Mouse (Mus musculus) heart, postnatal 0 days (tissue): ENCODE results near the gene Tmem116. TPM values are rescaled to one million over a fixed set of nuclear protein-coding genes. Genes with fewer than 3 reads are reported as not detected.

ENCODE experiments used
- ATAC-seq: fragments of 200-750 bp; cut with Nextera tagmentation; 2 replicates; pipeline ENCODE4 v1.8.0; 2017; ENCODE audit warnings: low read depth, moderate number of reproducible peaks, moderate library complexity; ENCODE audit not compliant: insufficient read depth
- DNase-seq: peaks from one replicate; pipeline ENCODE4 v3.0.0-alpha.2; 2016; ENCODE audit warnings: low spot score
- H3K27ac ChIP-seq: fragments of 300-500 bp; sonication (generic); 2 replicates; pipeline ENCODE4 v1.5.1; 2014; ENCODE audit warnings: low read depth, mild to moderate bottlenecking
- H3K27me3 ChIP-seq: fragments of 300-500 bp; sonication (generic); 2 replicates; pipeline ENCODE4 v1.6.1; 2014; ENCODE audit warnings: low read length, mixed read lengths; ENCODE audit not compliant: control insufficient read depth, insufficient read depth
- H3K36me3 ChIP-seq: fragments of 300-500 bp; sonication (generic); replicated peaks from 2 replicates; pipeline ENCODE4 v1.6.1; 2014; ENCODE audit warnings: low read length, mixed read lengths; ENCODE audit not compliant: control insufficient read depth, insufficient read depth
- H3K4me1 ChIP-seq: fragments of 300-500 bp; sonication (generic); 2 replicates; pipeline ENCODE4 v1.6.1; 2014; ENCODE audit warnings: antibody characterized with exemption; ENCODE audit not compliant: control insufficient read depth, insufficient read depth
- H3K4me2 ChIP-seq: fragments of 300-500 bp; sonication (generic); 2 replicates; pipeline ENCODE4 v1.6.1; 2014; ENCODE audit warnings: low read depth, mild to moderate bottlenecking, low read length, moderate library complexity
- H3K4me3 ChIP-seq: fragments of 300-500 bp; sonication (generic); 2 replicates; pipeline ENCODE4 v1.5.1; 2014; ENCODE audit warnings: low read depth, low read length
- H3K9ac ChIP-seq: fragments of 300-500 bp; sonication (generic); replicated peaks from 2 replicates; pipeline ENCODE4 v1.6.1; 2014; ENCODE audit warnings: low read depth, low read length, mixed read lengths
- H3K9me3 ChIP-seq: fragments of 300-500 bp; sonication (generic); replicated peaks from 2 replicates; pipeline ENCODE4 v1.6.1; 2016; ENCODE audit warnings: low read length; ENCODE audit not compliant: control insufficient read depth
- CTCF ChIP-seq: IDR thresholded peaks from 2 replicates; pipeline ENCODE4 v1.5.1; 2016; ENCODE audit warnings: antibody characterized with exemption, control low read depth, low read depth
- EP300 ChIP-seq: IDR thresholded peaks from 2 replicates; pipeline ENCODE4 v1.6.1; 2016; ENCODE audit warnings: antibody characterized with exemption, low read depth
- WGBS: fragments of 180-500 bp; shearing (Covaris S2); extraction: QIAGEN DNeasy Blood & Tissue Kit; methylation state at CpG from one replicate; pipeline ENCODE4 v1.1.7; 2014; 5-methylcytosine and 5-hydroxymethylcytosine counted together
- polyA plus RNA-seq: library from polyadenylated mRNA; unstranded; fragments of >200 nt; fragmentation: Nextera tagmentation; extraction: Ambion mirVana; gene quantifications from 2 replicates; pipeline ENCODE4 v1.2.1, GENCODE M21; 2015
- total RNA-seq: library from RNA; depleted of rRNA; stranded (reverse); fragments of >200 nt; gene quantifications from 2 replicates; pipeline ENCODE4 v1.2.3, GENCODE M21; 2014; ENCODE audit warnings: low replicate concordance

Tmem116 gene
- total and polyA plus RNA-seq, 2 experiments from 2014 or later: 7.0 to 11.5 TPM

DNA sequence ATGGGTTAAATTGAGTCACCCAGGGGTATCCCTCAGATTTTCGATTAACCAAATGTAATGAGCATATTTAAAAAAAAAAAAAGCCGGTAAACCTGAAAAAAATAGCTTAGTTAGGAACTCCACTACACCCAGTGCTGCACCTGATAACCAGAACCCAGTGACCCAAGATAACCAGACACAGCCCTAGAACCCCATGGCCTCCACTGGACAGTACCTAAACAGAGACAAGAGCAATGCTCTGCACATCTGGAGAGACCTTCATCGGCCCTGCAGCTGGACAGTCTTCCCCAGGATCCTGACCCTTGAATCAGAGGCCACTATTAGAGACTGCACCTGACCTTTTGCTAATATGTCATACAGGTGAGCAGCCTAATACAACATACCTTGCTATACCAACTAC, 95.4 kb downstream of the Tmem116 start:
- Histone ChIP-seq H3K9ac (no peak overlapping the region), H3K36me3 (no peaks in the 10 kb centered on the region), H3K9me3 (no peaks in the 10 kb centered on the region), H3K4me3 (no peak overlapping the region), H3K4me1 (peaks cover 14% of the 10 kb centered on the region), H3K27ac (no peak overlapping the region), H3K4me2 (no peak overlapping the region), H3K27me3 (no peaks in the 10 kb centered on the region)
- no peak for TF ChIP-seq CTCF
- no peak for TF ChIP-seq EP300
- ATAC-seq: no peak
- WGBS: 93% methylated on average over 3 of the region's 3 CpGs
- DNase-seq: no peak

GRCm38 (mm10) chr5:121549196-121549595, 97.5 kb downstream of the Tmem116 start:
- no peak for ATAC-seq
- no peak for DNase-seq
- Histone ChIP-seq H3K4me2 (no peak overlapping the region), H3K27ac (no peak overlapping the region), H3K4me1 (peaks cover 10% of the 10 kb centered on the region), H3K27me3 (no peaks in the 10 kb centered on the region), H3K9ac (no peak overlapping the region), H3K4me3 (no peak overlapping the region), H3K9me3 (no peaks in the 10 kb centered on the region), H3K36me3 (no peaks in the 10 kb centered on the region)
- TF ChIP-seq EP300 (no peak), CTCF (no peak)
- WGBS: 73% methylated on average over 7 of the region's 7 CpGs

DNA sequence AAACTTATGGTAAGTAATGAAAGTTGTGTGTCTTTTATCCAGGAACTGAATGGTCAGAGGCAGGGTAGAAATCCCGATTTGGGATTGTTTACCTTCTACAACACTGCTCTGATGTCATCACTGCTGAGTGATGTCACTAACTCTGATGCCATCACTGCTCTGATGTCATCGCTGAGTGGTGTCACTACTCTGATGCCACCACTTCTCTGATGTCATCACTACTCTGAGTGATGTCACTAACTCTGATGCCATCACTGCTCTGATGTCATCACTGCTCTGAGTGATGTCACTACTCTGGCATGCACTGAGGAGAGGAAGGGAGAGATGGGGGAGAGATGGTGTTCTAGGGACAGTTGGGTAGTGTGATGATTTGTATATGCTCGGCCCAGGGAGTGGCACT, 110.7 kb downstream of the Tmem116 start:
- WGBS: 74% methylated on average over 3 of the region's 3 CpGs
- H3K27me3 ChIP-seq: no peaks in the 10 kb centered on the region
- no peaks in the 10 kb centered on the region for H3K4me1 ChIP-seq
- H3K27ac ChIP-seq: no peak overlapping the region
- ATAC-seq (no peak), DNase-seq (no peak)
- no peak overlapping the region for H3K9ac ChIP-seq
- no peak for TF ChIP-seq CTCF
- no peak for TF ChIP-seq EP300
- H3K4me3 ChIP-seq: no peak overlapping the region
- H3K4me2 ChIP-seq: no peak overlapping the region
- H3K9me3 ChIP-seq: no peaks in the 10 kb centered on the region
- H3K36me3 ChIP-seq: no peaks in the 10 kb centered on the region; the same call in 1 of the 2 replicates

DNA sequence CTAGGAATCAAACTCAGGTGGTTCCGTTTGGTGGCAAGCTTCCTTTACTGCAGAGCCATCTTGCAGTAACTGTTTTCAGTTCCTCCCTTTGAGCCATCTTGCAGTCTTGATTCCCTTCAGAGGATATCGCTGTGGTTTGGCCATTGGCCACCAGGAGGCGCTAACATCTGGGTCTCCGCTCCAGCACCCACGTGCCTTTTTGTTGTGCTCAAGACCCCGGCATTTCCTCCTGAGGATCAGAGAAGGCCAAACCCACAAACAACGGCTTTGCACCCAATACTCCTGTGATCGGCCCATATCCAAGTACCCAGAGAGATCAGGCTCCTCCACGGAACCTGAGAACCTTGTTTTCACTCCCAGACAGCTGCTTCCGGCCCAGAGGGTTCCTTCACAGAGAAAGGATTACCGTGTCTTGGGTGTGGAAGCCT, 112.8 kb downstream of the Tmem116 start:
- WGBS: 5% methylated on average over 11 of the region's 11 CpGs
- Histone ChIP-seq H3K9me3 (no peaks in the 10 kb centered on the region), H3K9ac (no peak overlapping the region; the same call in 1 of the 2 replicates), H3K36me3 (peaks cover 3% of the 10 kb centered on the region), H3K4me2 (peak overlapping the region; percentile 48), H3K4me1 (no peaks in the 10 kb centered on the region), H3K27me3 (no peaks in the 10 kb centered on the region), H3K4me3 (no peak overlapping the region; the same call in 1 of the 2 replicates), H3K27ac (no peak overlapping the region)
- peak; percentile 55 for ATAC-seq
- peak; percentile 82 for DNase-seq
- TF ChIP-seq EP300 (no peak), CTCF (peak; percentile 78)

DNA sequence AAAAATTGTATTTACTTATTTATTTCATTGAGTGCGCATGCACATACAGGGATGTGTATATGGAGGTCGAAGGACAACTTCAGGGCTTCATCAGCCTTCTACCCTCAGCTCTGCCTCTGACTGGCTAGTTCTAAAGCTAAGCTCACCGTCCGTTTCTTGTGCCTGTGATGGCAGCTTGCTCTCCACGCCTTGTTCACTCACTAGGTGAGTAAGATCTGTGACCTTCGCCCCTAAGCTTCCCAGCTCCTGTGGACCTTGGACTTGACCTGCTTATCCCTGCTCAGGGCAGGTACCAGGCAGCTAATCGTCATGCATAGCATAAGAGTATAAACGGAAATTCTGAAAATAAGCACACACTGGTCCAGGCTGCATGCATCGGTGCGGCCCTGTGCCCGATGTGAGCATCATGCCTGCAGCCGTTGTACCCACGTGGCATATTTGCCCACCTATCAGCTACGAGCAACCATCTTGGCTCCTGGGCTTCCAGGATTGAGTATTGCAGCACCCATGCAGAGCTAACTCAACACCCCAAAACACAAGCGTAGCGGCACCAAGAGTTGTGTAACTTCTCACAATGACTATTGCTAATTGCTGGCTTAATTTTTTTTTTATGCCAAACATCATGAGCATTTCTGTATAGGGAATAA, 114.5 kb downstream of the Tmem116 start:
- no peaks in the 10 kb centered on the region for H3K9me3 ChIP-seq
- 88% methylated on average over 16 of the region's 16 CpGs for WGBS
- H3K4me3 ChIP-seq: no peak overlapping the region
- H3K4me1 ChIP-seq: no peaks in the 10 kb centered on the region
- no peak overlapping the region for H3K4me2 ChIP-seq
- no peak overlapping the region for H3K27ac ChIP-seq
- DNase-seq (no peak), ATAC-seq (no peak)
- H3K36me3 ChIP-seq: peaks cover 3% of the 10 kb centered on the region
- H3K27me3 ChIP-seq: no peaks in the 10 kb centered on the region
- H3K9ac ChIP-seq: no peak overlapping the region
- TF ChIP-seq CTCF (no peak), EP300 (no peak)

DNA sequence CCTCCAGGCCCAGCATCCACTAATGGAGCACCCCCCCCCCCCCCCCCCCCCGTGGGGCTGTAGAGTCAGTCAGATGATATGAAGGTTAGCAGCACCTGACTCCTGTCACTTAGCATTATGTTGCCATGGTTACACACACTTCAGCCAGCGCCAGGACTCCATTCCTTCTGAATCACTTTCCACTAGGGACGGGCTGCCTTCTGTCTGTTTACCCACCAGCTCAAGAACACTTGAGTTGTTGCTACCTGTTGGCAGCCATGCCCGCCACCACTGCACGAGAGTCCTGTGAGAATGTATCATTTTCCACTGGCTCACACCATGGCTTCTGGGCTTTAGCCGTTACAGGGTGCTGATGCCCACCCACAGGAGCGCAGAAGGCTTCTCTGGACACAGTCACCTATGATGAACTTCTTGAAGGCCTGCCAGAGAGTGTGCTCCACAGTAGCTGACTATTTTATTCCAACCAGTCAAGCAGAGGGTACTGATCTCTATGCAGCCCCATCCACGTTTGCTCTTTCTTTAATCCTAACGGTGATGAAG, 118.3 kb downstream of the Tmem116 start:
- Histone ChIP-seq H3K4me2 (no peak overlapping the region), H3K9ac (no peak overlapping the region), H3K27ac (no peak overlapping the region), H3K4me3 (no peak overlapping the region), H3K9me3 (no peaks in the 10 kb centered on the region), H3K4me1 (no peaks in the 10 kb centered on the region), H3K27me3 (no peaks in the 10 kb centered on the region), H3K36me3 (peaks cover 15% of the 10 kb centered on the region)
- ATAC-seq (no peak), DNase-seq (no peak)
- WGBS: 81% methylated on average over 9 of the region's 9 CpGs
- TF ChIP-seq CTCF (no peak), EP300 (no peak)
